Mouse (Mus musculus) c-Kit-positive CD71-positive TER-119-positive erythroid progenitor cells, embryonic 14.5 days (primary cell): ENCODE data around the gene Rps11.
"Not testable (repeated sequence)": the region's sequence is repeated elsewhere in the genome, so short reads cannot be mapped to it uniquely, and the experiment has no call there.

Experiments
- DNase-seq: peaks from one replicate; pipeline ENCODE4 v3.0.0-alpha.2; 2013; ENCODE audit warnings: low spot score

The Rps11 gene

GRCm38 (mm10) chr7:45107052-45107645 lies 17.1 kb downstream of the Rps11 start:
- DNase-seq: no peak

GRCm38 (mm10) chr7:45106441-45106840 lies 17.8 kb downstream of the Rps11 start:
- no peak for DNase-seq

GRCm38 (mm10) chr7:45105491-45105890 lies 18.7 kb downstream of the Rps11 start:
- DNase-seq: no peak

GRCm38 (mm10) chr7:45104941-45105340 lies 19.3 kb downstream of the Rps11 start:
- DNase-seq: no peak

- DNase-seq: no peak
Measured at GRCm38 (mm10) chr7:45103652-45104180, 20.5 kb downstream of the Rps11 start, which contains the start of gene Fcgrt. Gene Fcgrt (minus strand): TSS chr7:45103851.

GRCm38 (mm10) chr7:45102940-45103585 lies 21.2 kb downstream of the Rps11 start:
- no peak for DNase-seq

- DNase-seq: no peak
Measured at GRCm38 (mm10) chr7:45102441-45102840, 21.8 kb downstream of the Rps11 start.

- no peak for DNase-seq
Measured at GRCm38 (mm10) chr7:45100046-45100445, 24.2 kb downstream of the Rps11 start.

- no peak for DNase-seq
Measured at GRCm38 (mm10) chr7:45098541-45099240, 25.5 kb downstream of the Rps11 start.

GRCm38 (mm10) chr7:45097479-45097878 lies 26.8 kb downstream of the Rps11 start:
- DNase-seq: no peak

GRCm38 (mm10) chr7:45095965-45096364 lies 28.3 kb downstream of the Rps11 start:
- not testable (repeated sequence) for DNase-seq

- no peak for DNase-seq
Measured at GRCm38 (mm10) chr7:45095367-45095766, 28.9 kb downstream of the Rps11 start.

GRCm38 (mm10) chr7:45094121-45094520 lies 30.1 kb downstream of the Rps11 start:
- DNase-seq: no peak

- DNase-seq: no peak
Measured at GRCm38 (mm10) chr7:45093516-45093905, 30.7 kb downstream of the Rps11 start.

- DNase-seq: no peak
Measured at GRCm38 (mm10) chr7:45092828-45093515, 31.3 kb downstream of the Rps11 start.

- DNase-seq: peak; percentile 52
Measured at GRCm38 (mm10) chr7:45092048-45092447, 32.2 kb downstream of the Rps11 start, which contains the start of gene Rcn3. Gene Rcn3 (minus strand): TSS chr7:45092221.

- no peak for DNase-seq
Measured at GRCm38 (mm10) chr7:45091001-45091990, 32.9 kb downstream of the Rps11 start.

- no peak for DNase-seq
Measured at GRCm38 (mm10) chr7:45090251-45090977, 33.8 kb downstream of the Rps11 start.

- DNase-seq: no peak
Measured at GRCm38 (mm10) chr7:45088597-45088996, 35.6 kb downstream of the Rps11 start.

- no peak for DNase-seq
Measured at GRCm38 (mm10) chr7:45086084-45086483, 38.2 kb downstream of the Rps11 start.
